Mouse (Mus musculus) erythroid progenitor cell, adult 5-6 weeks (primary cell): ENCODE data around the gene Obsl1. TPM values are rescaled to one million over a fixed set of nuclear protein-coding genes. Genes with fewer than 3 reads are reported as not detected.

Experiments used
- ATAC-seq: replicated peaks from 2 replicates; pipeline ENCODE4 v1.8.0; 2016; ENCODE audit warnings: moderate number of reproducible peaks, mild to moderate bottlenecking, moderate TSS enrichment, inconsistent platforms; ENCODE audit not compliant: poor library complexity, low FRiP score, severe bottlenecking
- total RNA-seq, 2 experiments: library from RNA; stranded (forward) in 1 of 2; stranded (reverse) in 1 of 2; fragments of 150-400 nt in 1 of 2; fragments of 186-747, 209-891 nt in 1 of 2; gene quantifications; 2 replicates each; pipeline versions ENCODE4 v1.2.3 to v1.2.4; 2015 to 2017; ENCODE audit warnings: low replicate concordance in 2 of 2

The Obsl1 gene
- total RNA-seq (2015; ENCODE audit: low replicate concordance) (not detected in 2 replicates), total RNA-seq (2017; ENCODE audit: low replicate concordance) (0.64 TPM in 1 of 2 replicates, not detected in the other)

GRCm38 (mm10) chr1:75505956-75506831 is at the start of gene Obsl1:
Gene Obsl1 (minus strand): TSS chr1:75506452.
- no peak for ATAC-seq

DNA sequence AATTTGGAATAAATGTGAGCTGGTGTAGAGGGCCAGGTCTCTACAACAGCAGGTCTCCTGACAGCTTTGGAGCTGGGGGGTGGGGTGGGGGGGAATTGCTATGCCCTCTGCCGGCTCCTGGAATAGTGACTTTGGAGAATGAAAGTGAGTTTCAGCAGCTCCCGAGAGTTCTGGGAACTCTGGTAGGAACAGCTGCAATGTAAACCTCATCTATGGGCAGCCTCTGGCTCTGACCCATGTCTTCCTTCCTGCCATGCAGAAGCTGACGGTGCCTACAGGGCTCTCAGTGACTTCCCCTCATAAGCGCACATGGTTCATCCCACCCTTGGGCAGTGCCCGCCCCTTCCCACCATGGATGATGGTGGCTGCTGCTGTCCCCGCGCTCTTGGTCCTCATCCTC is 49.4 kb upstream of the Obsl1 start:
- ATAC-seq: no peak

GRCm38 (mm10) chr1:75550586-75550985 is 44.3 kb upstream of the Obsl1 start:
- ATAC-seq: no peak

DNA sequence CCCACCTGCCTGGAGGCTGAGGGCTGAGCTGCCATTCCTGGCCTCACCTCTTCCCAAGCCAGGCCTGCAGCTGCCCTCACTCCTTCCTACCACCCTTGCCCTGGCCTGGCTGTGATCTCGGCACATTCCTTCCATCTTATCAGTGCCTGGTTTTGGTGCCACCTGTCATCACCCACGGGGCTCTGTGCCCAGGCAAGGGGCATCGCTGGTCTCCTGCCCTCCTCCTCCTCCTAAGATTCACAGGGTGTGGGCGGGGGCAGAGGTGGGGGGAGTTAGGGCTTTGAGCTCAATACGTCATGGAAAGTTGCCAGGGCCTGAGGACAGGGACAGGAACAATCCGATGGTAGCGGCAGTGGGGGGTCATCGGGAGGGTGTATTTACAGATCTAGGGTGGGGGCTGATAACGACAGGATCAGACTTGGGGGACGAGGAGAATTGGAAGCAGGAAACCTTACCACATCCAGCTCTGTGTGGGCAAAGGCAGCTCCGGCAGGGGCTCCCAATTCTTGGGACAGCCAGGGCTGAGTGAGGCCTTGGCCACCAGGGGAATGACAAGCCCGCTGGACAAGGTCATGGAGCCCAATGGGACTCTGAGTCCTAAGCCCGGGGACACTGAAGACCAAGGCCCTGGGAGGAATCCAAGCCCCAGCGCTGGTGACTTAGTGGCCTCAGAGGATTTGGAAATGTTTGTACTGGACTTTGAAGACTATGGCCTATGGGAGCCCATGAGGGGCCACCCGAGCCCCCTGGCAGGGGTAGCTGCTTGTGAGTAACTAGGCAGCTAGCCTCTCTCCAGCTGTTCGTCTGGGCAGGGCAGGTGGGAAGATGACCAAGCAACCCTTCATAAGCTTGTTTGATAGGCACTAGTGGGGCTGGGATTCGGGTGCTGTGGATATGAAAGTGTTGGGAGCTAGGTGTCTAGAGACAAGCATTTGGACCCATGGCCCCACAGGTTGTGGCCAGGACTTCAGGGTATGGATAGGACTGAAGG is 43.3 kb upstream of the Obsl1 start:
- ATAC-seq: no peak

GRCm38 (mm10) chr1:75548871-75549270 is 42.6 kb upstream of the Obsl1 start:
- ATAC-seq: no peak

GRCm38 (mm10) chr1:75548083-75548482 is 41.8 kb upstream of the Obsl1 start:
- no peak for ATAC-seq

- ATAC-seq: no peak
Observed at GRCm38 (mm10) chr1:75547351-75547750, 41.1 kb upstream of the Obsl1 start.

GRCm38 (mm10) chr1:75545965-75546956 is 40.0 kb upstream of the Obsl1 start, which contains the start of gene Slc4a3:
Gene Slc4a3 (plus strand): TSS chr1:75546266.
- no peak for ATAC-seq

DNA sequence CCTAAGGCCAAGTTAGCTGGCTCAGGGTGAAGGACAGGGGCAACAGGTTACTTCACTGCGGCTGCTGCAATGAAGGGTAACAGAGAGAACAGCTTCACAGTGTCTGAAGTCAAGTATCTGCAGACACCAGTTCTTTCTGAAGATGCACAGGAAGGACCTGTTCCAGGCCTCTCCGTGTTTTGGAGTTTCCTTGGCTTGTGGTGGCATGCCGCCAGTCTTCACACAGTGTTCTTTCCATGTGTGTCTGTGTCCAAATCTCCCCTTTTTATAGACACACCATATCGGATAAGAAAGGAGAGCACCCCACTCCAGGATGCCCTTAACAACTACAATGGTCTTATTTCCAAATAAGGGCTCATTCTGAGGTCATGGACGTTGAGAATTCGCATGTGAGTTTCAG is 38.1 kb upstream of the Obsl1 start:
- no peak for ATAC-seq

DNA sequence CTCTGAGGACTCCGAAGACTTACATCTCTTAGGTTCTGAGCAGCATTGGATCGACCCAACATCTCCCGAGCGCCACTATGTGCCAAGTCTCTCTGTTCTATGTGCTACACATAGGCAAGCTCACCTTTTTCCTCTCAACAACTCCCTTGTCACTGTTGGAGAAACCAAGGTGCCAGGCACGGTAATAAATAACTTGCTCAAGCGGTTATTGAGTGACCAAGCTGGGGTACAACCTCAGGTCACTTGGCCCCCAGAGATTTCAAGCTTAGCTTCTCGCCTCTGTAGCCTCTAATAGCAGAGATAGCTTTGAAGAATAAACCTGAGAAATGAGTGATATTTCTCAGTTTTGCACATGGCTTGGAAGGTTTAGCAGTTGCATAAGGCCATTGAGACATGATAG is 35.2 kb upstream of the Obsl1 start:
- no peak for ATAC-seq

DNA sequence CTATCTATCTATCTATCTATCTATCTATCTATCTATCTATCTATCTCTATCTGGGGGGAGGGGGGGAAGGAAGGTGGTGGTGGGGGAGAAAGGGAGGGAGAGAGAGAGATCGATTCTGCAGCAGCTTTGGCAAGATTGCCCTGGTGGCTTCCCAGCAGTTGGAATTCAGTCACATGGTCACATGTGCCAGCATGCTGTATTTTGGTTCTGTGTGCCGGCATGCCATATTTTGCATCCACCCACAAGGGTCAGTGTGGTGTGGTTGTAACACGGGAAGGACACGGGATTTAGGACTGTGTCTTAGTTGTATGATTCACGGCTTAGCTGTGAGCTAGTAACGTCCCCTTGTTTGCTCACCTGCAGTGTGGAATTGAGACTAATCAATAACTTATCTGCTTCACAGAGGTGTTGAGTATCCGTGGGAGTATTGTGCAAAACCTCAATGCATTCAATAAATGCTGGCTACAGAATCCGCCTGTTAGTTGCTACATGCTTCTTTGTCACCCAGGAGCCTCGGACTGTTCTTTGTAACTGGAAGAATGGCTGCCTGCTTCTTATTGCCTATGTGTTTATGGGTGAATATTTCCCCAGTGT is 32.4 kb upstream of the Obsl1 start:
- no peak for ATAC-seq

GRCm38 (mm10) chr1:75537587-75537986 is 31.3 kb upstream of the Obsl1 start:
- ATAC-seq: no peak

DNA sequence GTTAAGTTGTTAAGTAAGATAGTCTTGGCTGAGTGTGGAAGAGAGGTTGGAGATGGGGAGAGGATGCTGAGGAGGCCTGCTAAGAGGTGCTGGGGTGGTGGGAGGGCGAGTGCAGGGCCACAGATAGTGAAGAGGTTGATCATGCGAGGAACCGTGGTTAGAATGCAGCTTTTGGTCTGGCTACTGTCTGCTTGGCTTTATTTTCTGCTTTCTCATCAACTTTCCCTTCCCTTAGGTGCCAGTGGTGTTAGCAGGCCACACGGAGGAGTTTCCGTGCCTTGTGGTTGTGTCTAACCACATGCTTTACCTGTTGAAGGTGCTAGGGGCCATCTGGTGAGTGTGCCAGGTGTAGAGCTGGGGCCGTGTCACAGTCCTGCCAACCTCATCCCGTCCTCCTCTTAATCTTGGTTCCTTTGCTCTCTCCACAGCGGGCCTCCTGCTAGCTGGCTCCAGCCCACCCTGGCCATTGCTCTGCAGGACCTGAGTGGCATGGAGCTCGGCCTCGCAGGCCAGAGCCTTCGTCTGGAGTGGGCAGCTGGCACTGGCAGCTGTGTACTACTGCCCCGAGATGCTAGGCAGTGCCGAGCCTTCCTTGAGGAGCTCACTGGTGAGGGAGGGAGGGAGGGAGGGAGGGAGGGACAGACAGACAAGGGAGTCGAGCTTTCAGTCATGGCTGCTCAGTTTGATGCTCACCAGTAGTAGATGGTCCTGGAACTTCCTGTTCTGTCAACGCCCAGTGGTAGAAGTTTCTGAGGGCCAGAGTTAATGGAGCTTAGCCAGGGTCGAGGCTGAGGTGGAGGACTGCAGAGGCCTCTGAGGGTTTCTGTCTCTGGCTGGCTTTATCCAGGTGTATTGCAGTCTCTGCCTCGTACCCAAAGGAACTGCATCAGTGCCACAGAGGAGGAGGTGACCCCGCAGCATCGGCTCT is 27.3 kb upstream of the Obsl1 start:
- ATAC-seq: no peak

DNA sequence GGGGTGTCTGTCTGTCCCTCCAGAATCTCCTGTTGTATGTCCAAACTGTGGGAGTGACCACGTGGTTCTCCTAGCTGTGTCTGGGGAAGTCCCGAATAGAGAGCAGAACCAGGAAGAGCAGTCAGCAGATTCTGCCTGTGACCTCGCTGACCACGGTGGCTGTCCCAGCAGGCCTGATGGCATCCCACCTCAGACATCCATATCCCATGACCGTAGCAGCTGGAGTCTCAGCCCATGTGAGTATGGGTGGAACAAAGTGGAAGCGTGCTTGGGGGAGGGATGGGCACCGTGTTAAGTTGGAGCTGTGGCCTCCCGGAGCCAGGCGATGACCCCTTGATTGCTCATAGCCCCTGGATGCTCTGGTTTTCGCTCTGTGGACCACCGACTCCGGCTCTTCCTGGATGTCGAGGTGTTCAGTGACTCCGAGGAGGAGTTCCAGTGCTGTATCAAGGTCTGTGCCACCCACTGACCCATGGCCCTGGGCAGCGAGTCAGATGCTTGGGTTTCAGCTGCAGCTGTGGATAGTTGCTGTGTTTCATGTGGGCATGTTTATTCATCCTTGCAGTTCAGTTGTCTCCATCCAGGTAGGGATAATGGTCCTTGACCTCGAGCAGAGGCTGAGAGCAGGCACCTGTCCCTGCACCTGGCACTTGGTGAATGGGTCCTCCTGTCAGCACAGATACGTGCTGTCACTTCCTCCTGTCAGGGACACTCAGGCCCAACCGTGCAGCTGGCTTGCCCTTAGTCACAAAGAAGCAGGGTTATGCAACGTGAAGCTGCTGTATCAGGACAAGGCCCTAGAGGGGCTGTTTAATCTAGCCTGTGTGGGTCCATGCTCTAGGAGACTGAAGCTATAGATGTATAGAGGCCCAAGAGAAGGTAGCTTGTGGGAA is 26.3 kb upstream of the Obsl1 start:
- no peak for ATAC-seq

DNA sequence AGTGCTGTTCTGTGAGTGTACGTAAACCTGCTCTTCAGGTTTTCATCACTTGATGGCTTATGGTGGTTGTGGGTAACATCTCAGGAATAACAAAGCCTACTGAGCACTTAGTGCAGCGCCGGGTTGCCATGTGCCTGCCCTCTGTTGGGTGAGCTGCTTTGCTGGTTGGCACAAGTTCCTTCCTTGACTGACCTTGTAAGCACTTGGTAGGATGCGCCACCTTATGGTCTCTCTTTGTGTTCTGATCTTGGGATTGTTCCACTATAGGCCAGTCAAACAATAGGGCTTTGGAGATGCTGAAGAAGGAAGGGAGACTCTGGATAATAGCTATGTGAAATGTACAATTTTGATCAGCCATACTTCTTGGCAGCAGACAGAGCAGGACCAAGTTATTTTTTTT is 24.3 kb upstream of the Obsl1 start:
- ATAC-seq: no peak

DNA sequence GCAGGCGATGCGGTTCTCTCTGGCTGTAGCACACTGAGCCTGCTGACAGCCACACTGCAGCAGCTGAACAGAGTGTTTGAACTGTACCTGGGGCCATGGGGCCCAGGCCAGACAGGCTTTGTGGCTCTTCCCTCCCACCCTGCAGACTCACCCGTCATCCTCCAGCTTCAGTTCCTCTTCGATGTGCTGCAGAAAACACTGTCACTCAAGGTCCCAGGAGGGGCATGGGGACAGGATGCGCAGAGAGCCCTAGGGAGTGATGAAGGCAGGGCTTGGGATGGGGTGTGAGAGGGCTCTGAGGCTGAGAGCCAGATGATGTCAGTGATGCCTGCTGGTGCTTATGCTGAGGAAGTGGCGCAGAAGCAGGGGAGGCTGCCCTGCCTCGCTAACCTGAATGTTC is 18.4 kb upstream of the Obsl1 start:
- ATAC-seq: no peak
